Mouse (Mus musculus) hindbrain, postnatal 0 days (tissue): ENCODE measurements around the gene Kcnd3. TPM values are rescaled to one million over a fixed set of nuclear protein-coding genes. Genes with fewer than 3 reads are reported as not detected.

Experiments
- ATAC-seq: fragments of 200-750 bp; cut with Nextera tagmentation; 2 replicates; pipeline ENCODE4 v1.8.0; 2017; ENCODE audit warnings: mild to moderate bottlenecking, moderate TSS enrichment, moderate library complexity
- DNase-seq: peaks from one replicate; pipeline ENCODE4 v3.0.0-alpha.2; 2015; ENCODE audit warnings: low spot score
- H3K27ac ChIP-seq: fragments of 300-500 bp; sonication (generic); 2 replicates; pipeline ENCODE4 v1.5.1; 2014; ENCODE audit warnings: mild to moderate bottlenecking
- H3K27me3 ChIP-seq: fragments of 300-500 bp; sonication (generic); 2 replicates; pipeline ENCODE4 v1.6.1; 2014; ENCODE audit warnings: low read length, mixed read lengths; ENCODE audit not compliant: insufficient read depth
- H3K36me3 ChIP-seq: fragments of 300-500 bp; sonication (generic); 2 replicates; pipeline ENCODE4 v1.6.1; 2014; ENCODE audit warnings: low read length, mixed read lengths; ENCODE audit not compliant: insufficient read depth
- H3K4me1 ChIP-seq: fragments of 300-500 bp; sonication (generic); 2 replicates; pipeline ENCODE4 v1.6.1; 2014; ENCODE audit warnings: antibody characterized with exemption, low read length, mixed read lengths; ENCODE audit not compliant: insufficient read depth
- H3K4me2 ChIP-seq: fragments of 300-500 bp; sonication (generic); 2 replicates; pipeline ENCODE4 v1.6.1; 2014; ENCODE audit warnings: low read depth, mild to moderate bottlenecking, low read length, moderate library complexity, mixed read lengths
- H3K4me3 ChIP-seq: fragments of 300-500 bp; sonication (generic); 2 replicates; pipeline ENCODE4 v1.5.1; 2014; ENCODE audit warnings: low read length
- H3K9ac ChIP-seq: fragments of 300-500 bp; sonication (generic); replicated peaks from 2 replicates; pipeline ENCODE4 v1.6.1; 2014; ENCODE audit warnings: mild to moderate bottlenecking, low read length, moderate library complexity, mixed read lengths
- H3K9me3 ChIP-seq: fragments of 300-500 bp; sonication (generic); 2 replicates; pipeline ENCODE4 v1.6.1; 2016; ENCODE audit warnings: low read length, mixed read lengths
- CTCF ChIP-seq: IDR thresholded peaks from 2 replicates; pipeline ENCODE4 v1.5.1; 2016; ENCODE audit warnings: antibody characterized with exemption, control low read depth, low read depth
- WGBS: fragments of 180-500 bp; shearing (Covaris S2); extraction: QIAGEN DNeasy Blood & Tissue Kit; methylation state at CpG from one replicate; pipeline ENCODE4 v1.1.7; 2014; 5-methylcytosine and 5-hydroxymethylcytosine counted together
- polyA plus RNA-seq: library from polyadenylated mRNA; unstranded; fragments of >200 nt; fragmentation: Nextera tagmentation; extraction: Ambion mirVana; gene quantifications from 2 replicates; pipeline ENCODE4 v1.2.1, GENCODE M21; 2015
- total RNA-seq: library from RNA; depleted of rRNA; stranded (reverse); fragments of >200 nt; gene quantifications from 2 replicates; pipeline ENCODE4 v1.2.3, GENCODE M21; 2014

The Kcnd3 gene
- total and polyA plus RNA-seq, 2 experiments from 2014 or later: 8.6 to 71.8 TPM

GRCm38 (mm10) chr3:105423427-105423826, 28.7 kb upstream of the Kcnd3 start:
- WGBS: 81% methylated on average over 4 of the region's 4 CpGs
- ATAC-seq: no peak
- H3K4me1 ChIP-seq: no peaks in the 10 kb centered on the region

GRCm38 (mm10) chr3:105428586-105428985, 23.5 kb upstream of the Kcnd3 start:
- Histone ChIP-seq H3K4me3 (no peak overlapping the region), H3K4me2 (no peak overlapping the region), H3K27me3 (no peaks in the 10 kb centered on the region), H3K4me1 (no peaks in the 10 kb centered on the region), H3K27ac (no peak overlapping the region), H3K9ac (no peak overlapping the region), H3K9me3 (no peaks in the 10 kb centered on the region), H3K36me3 (no peaks in the 10 kb centered on the region)
- no peak for TF ChIP-seq CTCF
- no peak for ATAC-seq
- no peak for DNase-seq

More at GRCm38 (mm10) chr3:105423427-105423826, 28.7 kb upstream of the Kcnd3 start:
- H3K4me3 ChIP-seq: no peak overlapping the region
- no peak for DNase-seq
- no peaks in the 10 kb centered on the region for H3K27me3 ChIP-seq
- H3K36me3 ChIP-seq: no peaks in the 10 kb centered on the region
- H3K9me3 ChIP-seq: peaks cover 2% of the 10 kb centered on the region; the same call in 1 of the 2 replicates
- no peak overlapping the region for H3K4me2 ChIP-seq
- H3K27ac ChIP-seq: no peak overlapping the region
- H3K9ac ChIP-seq: no peak overlapping the region
- no peak for TF ChIP-seq CTCF

GRCm38 (mm10) chr3:105436383-105436782, 15.7 kb upstream of the Kcnd3 start:
- H3K36me3 ChIP-seq: no peaks in the 10 kb centered on the region
- peak; percentile 66 for DNase-seq
- H3K4me3 ChIP-seq: no peak overlapping the region
- H3K4me1 ChIP-seq: no peaks in the 10 kb centered on the region; the same call in 1 of the 2 replicates
- 0 out of 2 replicates have a peak, but pooled peaks have one; percentile 7 for TF ChIP-seq CTCF
- no peaks in the 10 kb centered on the region for H3K27me3 ChIP-seq
- no peak overlapping the region for H3K27ac ChIP-seq
- ATAC-seq: peak; percentile 80; the same call in 1 of the 2 replicates
- WGBS: 20% methylated on average over 2 of the region's 2 CpGs
- no peak overlapping the region for H3K4me2 ChIP-seq
- H3K9ac ChIP-seq: no peak overlapping the region
- no peaks in the 10 kb centered on the region for H3K9me3 ChIP-seq

- Histone ChIP-seq H3K9me3 (no peaks in the 10 kb centered on the region), H3K4me2 (no peak overlapping the region), H3K4me3 (no peak overlapping the region), H3K36me3 (no peaks in the 10 kb centered on the region), H3K27ac (no peak overlapping the region), H3K27me3 (no peaks in the 10 kb centered on the region), H3K9ac (no peak overlapping the region), H3K4me1 (no peaks in the 10 kb centered on the region; the same call in 1 of the 2 replicates)
- TF ChIP-seq CTCF: no peak
- WGBS: 90% methylated on average over 11 of the region's 11 CpGs
- DNase-seq: no peak
- no peak for ATAC-seq
Observed at GRCm38 (mm10) chr3:105436971-105437370, 15.2 kb upstream of the Kcnd3 start.

GRCm38 (mm10) chr3:105440873-105441495, 11.1 kb upstream of the Kcnd3 start:
- no peaks in the 10 kb centered on the region for H3K27me3 ChIP-seq
- no peak overlapping the region for H3K9ac ChIP-seq
- WGBS: 68% methylated on average over 4 of the region's 4 CpGs
- DNase-seq: no peak
- H3K9me3 ChIP-seq: no peaks in the 10 kb centered on the region
- no peak for ATAC-seq
- TF ChIP-seq CTCF: no peak; the same call in 1 of the 2 replicates
- no peak overlapping the region for H3K27ac ChIP-seq
- no peaks in the 10 kb centered on the region for H3K36me3 ChIP-seq
- H3K4me2 ChIP-seq: no peak overlapping the region
- H3K4me3 ChIP-seq: no peak overlapping the region
- no peaks in the 10 kb centered on the region; the same call in 1 of the 2 replicates for H3K4me1 ChIP-seq

- H3K36me3 ChIP-seq: no peaks in the 10 kb centered on the region
- WGBS: 2% methylated on average over 22 of the region's 22 CpGs
- H3K4me1 ChIP-seq: peaks cover 13% of the 10 kb centered on the region
- ATAC-seq (peak; percentile 61), DNase-seq (peak; percentile 86)
- peak; percentile 66 for TF ChIP-seq CTCF
- H3K9ac ChIP-seq: peak overlapping the region; percentile 84; the same call in 1 of the 2 replicates
- H3K27me3 ChIP-seq: no peaks in the 10 kb centered on the region
- no peaks in the 10 kb centered on the region for H3K9me3 ChIP-seq
- H3K4me2 ChIP-seq: peak overlapping the region; percentile 90
- peak overlapping the region; percentile 90 for H3K27ac ChIP-seq
- H3K4me3 ChIP-seq: peak overlapping the region; percentile 64
Observed at GRCm38 (mm10) chr3:105450641-105451470, 1.3 kb upstream of the Kcnd3 start.
